Mouse (Mus musculus) liver, adult 2 months (tissue): Measurements from ENCODE around the gene Atm.

Source experiments
- CTCF ChIP-seq: fragments of 200-500 bp; IDR thresholded peaks from 2 replicates; pipeline ENCODE4 v1.5.1; 2011; ENCODE audit warnings: low read depth, low read length, control low read depth
- POLR2A ChIP-seq: fragments of 200-500 bp; IDR thresholded peaks from 2 replicates; pipeline ENCODE4 v1.6.1; 2011; ENCODE audit warnings: low read length, control low read depth; ENCODE audit not compliant: insufficient read depth; ENCODE audit errors: extremely low read depth

DNA sequence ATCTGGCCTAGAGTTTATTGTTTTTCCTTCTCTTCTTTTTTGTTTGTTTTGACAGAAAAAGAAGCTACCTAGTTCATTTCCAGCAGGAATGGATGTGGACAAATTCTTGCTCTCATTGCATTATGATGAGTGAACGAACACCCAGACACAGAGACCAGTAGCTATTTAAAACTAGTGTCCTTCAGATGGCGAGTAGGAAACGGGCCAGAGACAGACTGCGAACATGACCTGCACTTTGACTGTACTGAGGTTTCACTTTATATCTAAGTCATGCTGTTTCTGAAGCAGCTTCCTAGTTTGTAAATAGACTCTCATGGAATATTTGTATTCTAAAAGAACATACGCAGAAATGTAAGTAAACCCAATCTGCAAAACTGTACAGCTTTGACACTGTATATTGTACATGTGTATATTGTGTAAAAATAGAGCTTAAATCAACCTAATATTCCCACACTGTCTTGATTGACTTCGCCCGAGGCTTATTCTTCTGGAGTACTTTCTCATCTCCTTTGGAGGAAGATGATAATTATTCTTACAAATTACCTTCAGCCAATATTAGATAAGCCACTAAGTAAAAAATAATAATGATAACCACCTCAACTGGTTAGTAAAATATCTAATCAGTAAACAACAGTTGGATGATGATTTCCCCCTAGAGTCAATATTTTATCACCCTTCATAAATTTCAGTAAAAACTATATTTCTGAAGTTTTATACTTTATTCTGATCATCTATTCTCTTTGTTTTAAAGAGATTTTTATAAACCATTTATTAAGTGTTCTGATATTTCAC lies 36.2 kb upstream of the Atm start:
- no peak for TF ChIP-seq CTCF
- TF ChIP-seq POLR2A = no peak
